Mouse (Mus musculus) left cerebral cortex, adult 8-10 months (tissue): ENCODE measurements around the gene Urah. TPM values are rescaled to one million over a fixed set of nuclear protein-coding genes. Genes with fewer than 3 reads are reported as not detected.

ENCODE experiments used
- DNase-seq, 2 experiments: peaks; one replicate each; pipeline ENCODE4 v3.0.0; 2022; ENCODE audit warnings: low spot score in 2 of 2
- total RNA-seq, 4 experiments: library from RNA; stranded (reverse); gene quantifications; 2 replicates each; pipeline ENCODE4 v1.2.4; 2022

Gene Urah
- total RNA-seq, 4 experiments from 2014 or later = 6.2 to 13.1 (median 8.4) TPM

- no peak for DNase-seq
Observed at GRCm38 (mm10) chr7:140874224-140874623, 39.4 kb downstream of the Urah start.

- DNase-seq = no peak
Observed at GRCm38 (mm10) chr7:140877364-140877763, 42.5 kb downstream of the Urah start.

GRCm38 (mm10) chr7:140879355-140879754 is 44.5 kb downstream of the Urah start:
- no peak for DNase-seq

GRCm38 (mm10) chr7:140880419-140880818 is 45.6 kb downstream of the Urah start:
- no peak for DNase-seq

- no peak for DNase-seq
Observed at GRCm38 (mm10) chr7:140880865-140881515, 46.2 kb downstream of the Urah start.

- peak; percentile 89 to 92 for DNase-seq
Observed at GRCm38 (mm10) chr7:140881696-140882468, 47.1 kb downstream of the Urah start, which contains the start of the genes Psmd13 and Sirt3. TSS of gene Psmd13 (plus strand) at chr7:140881968. TSS of gene Sirt3 (minus strand) at chr7:140882309.

- DNase-seq = no peak
Observed at GRCm38 (mm10) chr7:140882469-140882803, 47.6 kb downstream of the Urah start.

Other genes with a start within 250 kb of the Urah start
- gene Olfr46, start 233.7 kb upstream of the Urah start, total RNA-seq = under 1 TPM in 2 of 4 experiments, not detected in 2; 0.07 to 0.08 TPM
- not detected for gene Olfr61, start 206.0 kb upstream of the Urah start, total RNA-seq
- gene Olfr53, start 188.6 kb upstream of the Urah start, total RNA-seq = not detected
- under 1 TPM; 0.04 to 0.09 (median 0.07) TPM for gene Olfr539, start 175.1 kb upstream of the Urah start, total RNA-seq
- gene Olfr45, start 153.1 kb upstream of the Urah start, total RNA-seq = not detected
- gene Olfr541, start 137.8 kb upstream of the Urah start, total RNA-seq = not detected
- gene Cyp2e1, start 71.3 kb upstream of the Urah start, total RNA-seq = under 1 TPM in 1 of 4 experiments, not detected in 3; 0.36 TPM
- gene Syce1, start 47.2 kb upstream of the Urah start, total RNA-seq = under 1 TPM in 3 of 4 experiments, not detected in 1; 0.40 to 0.91 (median 0.46) TPM
- gene Zfp941, start 12.8 kb upstream of the Urah start, total RNA-seq = 10 to 100 TPM; 29.5 to 33.1 (median 29.7) TPM
- gene Scgb1c1, start 10.5 kb downstream of the Urah start, total RNA-seq = not detected
- under 1 TPM in 1 of 4 experiments, not detected in 3; 0.36 TPM for gene Odf3, start 12.8 kb downstream of the Urah start, total RNA-seq
- gene Gm45785, start 21.3 kb downstream of the Urah start, total RNA-seq = 1 to 10 TPM; 1.0 to 2.9 (median 2.5) TPM
- 10 to 100 TPM; 60.1 to 70.0 (median 64.9) TPM for gene Ric8a, start 21.9 kb downstream of the Urah start, total RNA-seq
- gene Bet1l, start 22.6 kb downstream of the Urah start, total RNA-seq = 10 to 100 TPM; 20.7 to 26.7 (median 23.2) TPM
- 100 to 1,000 TPM; 105 to 117 (median 109) TPM for gene Psmd13, start 47.0 kb downstream of the Urah start, total RNA-seq
- 10 to 100 TPM; 62.4 to 79.7 (median 73.7) TPM for gene Sirt3, start 47.3 kb downstream of the Urah start, total RNA-seq
- 1 to 10 TPM; 1.7 to 3.9 (median 2.9) TPM for gene Cox8b, start 65.4 kb downstream of the Urah start, total RNA-seq
- gene Nlrp6, start 85.9 kb downstream of the Urah start, total RNA-seq = 1 to 10 TPM in 1 of 4 experiments, under 1 TPM in 3; 0.54 to 1.1 (median 0.92) TPM
- gene Pgghg, start 106.4 kb downstream of the Urah start, total RNA-seq = 1 to 10 TPM; 3.9 to 4.7 (median 4.3) TPM
- gene Ifitm5, start 115.3 kb downstream of the Urah start, total RNA-seq = under 1 TPM in 1 of 4 experiments, not detected in 3; 0.51 TPM
- not detected for gene Gm45717, start 120.9 kb downstream of the Urah start, total RNA-seq
- gene Ifitm2, start 121.0 kb downstream of the Urah start, total RNA-seq = 10 to 100 TPM; 13.5 to 19.6 (median 16.7) TPM
- gene Ifitm1, start 132.2 kb downstream of the Urah start, total RNA-seq = 1 to 10 TPM; 3.6 to 7.4 (median 5.0) TPM
- 10 to 100 TPM; 12.2 to 26.6 (median 17.7) TPM for gene Ifitm3, start 175.8 kb downstream of the Urah start, total RNA-seq
- under 1 TPM in 2 of 4 experiments, not detected in 2; 0.87 to 0.88 TPM for gene Ifitm6, start 182.9 kb downstream of the Urah start, total RNA-seq
- gene Gm17387, start 194.1 kb downstream of the Urah start, total RNA-seq = not detected
- 10 to 100 TPM; 64.5 to 81.0 (median 79.2) TPM for gene B4galnt4, start 226.1 kb downstream of the Urah start, total RNA-seq
- gene Pkp3, start 243.2 kb downstream of the Urah start, total RNA-seq = under 1 TPM in 1 of 4 experiments, not detected in 3; 0.57 TPM